Mouse (Mus musculus): ENCODE results near the gene Sdk1. TPM values are rescaled to one million over a fixed set of nuclear protein-coding genes. Genes with fewer than 3 reads are reported as not detected.

Gene Sdk1
- polyA plus RNA-seq, 1 experiment from 2014 or later = 3.4 TPM

DNA sequence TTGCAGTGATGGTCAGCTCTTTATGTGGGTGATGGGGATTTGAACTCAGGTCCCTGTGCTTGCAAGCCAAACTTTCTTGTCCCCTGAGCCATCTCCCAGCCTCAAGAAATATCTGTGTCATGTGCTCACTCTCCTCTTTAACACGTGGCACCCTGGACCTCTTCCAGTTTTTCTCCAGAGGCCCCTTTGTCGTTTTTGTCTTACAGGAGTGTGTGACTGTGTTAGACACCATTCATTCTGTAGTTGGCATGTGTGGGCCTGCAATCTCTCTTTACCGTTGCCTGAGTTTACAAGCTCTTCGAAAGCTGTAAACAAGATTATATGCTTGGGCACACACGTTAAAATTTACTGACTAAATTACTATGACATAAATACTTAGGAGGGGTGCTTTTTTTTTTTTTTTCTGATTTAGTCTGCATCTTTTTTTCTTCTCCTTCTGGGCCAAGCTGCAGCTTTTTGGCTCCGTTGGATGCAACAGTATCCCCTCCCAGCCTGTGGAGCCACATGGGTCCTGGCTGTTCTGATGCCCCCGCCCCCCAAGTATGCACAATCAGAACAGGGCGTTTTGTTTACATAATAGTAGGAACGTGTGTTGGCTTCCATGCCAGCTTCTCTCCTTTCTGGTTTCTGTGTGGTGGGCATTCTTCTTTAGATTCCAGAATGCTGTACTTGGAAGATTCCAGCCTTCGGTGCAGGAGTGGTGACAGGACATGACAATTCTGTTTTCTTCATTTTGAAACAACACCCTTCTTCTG, 527.6 kb downstream of the Sdk1 start:
- no peak for ATAC-seq (ENCODE audit: insufficient read depth, low FRiP score)
- H3K27me3 ChIP-seq (ENCODE audit: control insufficient read depth, insufficient read depth, low read length) = no peaks in the 10 kb centered on the region
- H3K4me3 ChIP-seq (replicated peaks; ENCODE audit: low read length) = no peak overlapping the region
- no peak overlapping the region for H3K4me2 ChIP-seq (ENCODE audit: low read depth, low read length)
- peaks cover 5% of the 10 kb centered on the region; the same call in 1 of the 2 replicates for H3K9me3 ChIP-seq (replicated peaks; ENCODE audit: control insufficient read depth, low read length)
- peaks cover 4% of the 10 kb centered on the region; the same call in 1 of the 2 replicates for H3K4me1 ChIP-seq (ENCODE audit: control insufficient read depth, insufficient read depth, low read length)
- no peak overlapping the region for H3K9ac ChIP-seq (ENCODE audit: low read length)
- 43% methylated on average over 10 of the region's 10 CpGs for WGBS
- no peak overlapping the region for H3K27ac ChIP-seq (ENCODE audit: low read length)
- no peaks in the 10 kb centered on the region for H3K36me3 ChIP-seq (ENCODE audit: control insufficient read depth, insufficient read depth, low read length)

DNA sequence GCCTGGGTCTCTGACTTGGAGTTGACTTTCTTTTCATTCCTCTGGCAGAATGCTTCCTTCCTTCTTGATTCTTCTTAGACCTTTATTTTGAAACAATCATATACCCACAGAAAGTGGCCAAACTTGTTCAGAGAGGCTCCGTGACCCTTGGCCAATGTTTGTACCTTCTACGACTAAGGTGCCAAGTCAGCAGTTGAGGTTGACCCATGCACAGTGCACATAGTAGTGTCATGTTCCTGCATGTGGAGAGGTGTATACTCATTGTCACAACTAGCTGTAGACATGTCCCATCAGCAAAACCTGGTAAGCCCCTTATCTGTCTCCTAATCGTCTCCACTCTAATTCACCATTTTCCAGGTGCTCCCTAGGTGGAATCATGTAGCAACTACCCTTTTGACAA, 530.2 kb downstream of the Sdk1 start:
- Histone ChIP-seq H3K36me3 (ENCODE audit: control insufficient read depth, insufficient read depth, low read length) (no peaks in the 10 kb centered on the region), H3K4me1 (ENCODE audit: control insufficient read depth, insufficient read depth, low read length) (peaks cover 4% of the 10 kb centered on the region; the same call in 1 of the 2 replicates), H3K27ac (ENCODE audit: low read length) (no peak overlapping the region), H3K4me2 (ENCODE audit: low read depth, low read length) (no peak overlapping the region), H3K9ac (ENCODE audit: low read length) (no peak overlapping the region), H3K4me3 (replicated peaks; ENCODE audit: low read length) (no peak overlapping the region), H3K27me3 (ENCODE audit: control insufficient read depth, insufficient read depth, low read length) (no peaks in the 10 kb centered on the region), H3K9me3 (replicated peaks; ENCODE audit: control insufficient read depth, low read length) (peaks cover 6% of the 10 kb centered on the region; the same call in 1 of the 2 replicates)
- WGBS = 84% methylated on average over 3 of the region's 3 CpGs
- no peak for ATAC-seq (ENCODE audit: insufficient read depth, low FRiP score)

DNA sequence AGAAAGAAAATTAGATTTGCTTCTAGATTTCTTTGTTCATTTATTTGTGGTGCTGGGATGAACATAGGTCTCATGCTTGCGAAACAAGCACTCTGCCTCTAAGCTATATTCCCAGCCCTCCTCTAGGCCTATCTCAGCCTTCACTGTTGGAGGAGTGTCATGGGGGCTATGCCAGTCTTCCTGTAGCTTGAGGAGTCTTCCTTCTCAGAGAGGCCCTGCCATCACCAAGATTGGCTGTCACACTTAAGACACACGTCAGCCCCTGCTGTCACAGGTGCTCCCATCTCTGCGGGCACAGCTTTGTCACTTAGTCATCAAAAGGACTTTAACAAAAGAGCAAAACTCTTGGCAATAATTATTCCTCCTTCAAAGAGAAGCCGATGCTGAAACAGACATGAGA, 536.9 kb downstream of the Sdk1 start:
- Histone ChIP-seq H3K36me3 (ENCODE audit: control insufficient read depth, insufficient read depth, low read length) (no peaks in the 10 kb centered on the region), H3K9ac (ENCODE audit: low read length) (no peak overlapping the region), H3K4me2 (ENCODE audit: low read depth, low read length) (no peak overlapping the region), H3K4me3 (replicated peaks; ENCODE audit: low read length) (no peak overlapping the region), H3K27me3 (ENCODE audit: control insufficient read depth, insufficient read depth, low read length) (no peaks in the 10 kb centered on the region), H3K4me1 (ENCODE audit: control insufficient read depth, insufficient read depth, low read length) (no peaks in the 10 kb centered on the region), H3K9me3 (replicated peaks; ENCODE audit: control insufficient read depth, low read length) (peaks cover 6% of the 10 kb centered on the region; the same call in 1 of the 2 replicates), H3K27ac (ENCODE audit: low read length) (no peak overlapping the region)
- 83% methylated on average over 4 of the region's 4 CpGs for WGBS
- no peak for ATAC-seq (ENCODE audit: insufficient read depth, low FRiP score)

DNA sequence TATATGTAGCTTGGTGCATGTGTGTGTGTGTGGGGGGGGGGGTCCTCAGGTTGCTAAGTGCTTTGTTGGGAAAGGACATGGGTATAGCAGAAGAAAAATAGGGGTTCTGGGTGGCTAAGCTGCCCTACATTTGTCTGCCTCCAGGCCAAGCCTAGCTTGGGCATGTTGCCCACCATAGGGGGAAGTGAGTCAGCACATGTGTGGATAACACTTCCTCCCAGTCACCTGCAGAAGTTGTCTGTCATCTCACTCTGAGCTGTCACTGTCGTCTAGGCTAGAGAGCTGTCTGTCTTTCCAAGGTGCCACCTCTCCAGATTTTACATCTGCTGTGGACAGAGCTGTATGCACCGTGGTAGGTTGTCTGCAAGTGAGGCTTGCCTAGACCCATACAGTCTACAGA, 539.9 kb downstream of the Sdk1 start:
- ATAC-seq (ENCODE audit: insufficient read depth, low FRiP score) = no peak
- H3K36me3 ChIP-seq (ENCODE audit: control insufficient read depth, insufficient read depth, low read length) = no peaks in the 10 kb centered on the region

DNA sequence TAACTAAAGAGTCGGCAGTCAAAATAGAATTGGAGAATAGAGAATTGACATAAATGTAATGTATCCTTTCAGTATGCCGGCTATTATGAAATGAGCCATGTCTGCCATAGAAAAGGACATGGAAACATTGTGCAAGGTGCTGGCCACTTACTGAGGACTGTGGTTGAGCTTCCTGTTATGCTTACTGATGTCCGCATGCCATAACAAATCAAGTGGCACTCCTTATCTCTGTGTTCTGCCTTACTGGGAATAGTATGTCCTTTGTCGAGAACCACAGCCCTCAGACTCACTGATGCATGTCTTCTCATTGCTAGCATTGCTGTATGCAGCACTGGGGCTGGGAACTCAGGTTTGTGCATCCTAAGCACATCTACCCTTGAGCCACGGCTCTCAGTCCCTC, 541.0 kb downstream of the Sdk1 start:
- Histone ChIP-seq H3K4me2 (ENCODE audit: low read depth, low read length) (no peak overlapping the region), H3K4me3 (replicated peaks; ENCODE audit: low read length) (no peak overlapping the region), H3K9ac (ENCODE audit: low read length) (no peak overlapping the region), H3K9me3 (replicated peaks; ENCODE audit: control insufficient read depth, low read length) (no peaks in the 10 kb centered on the region), H3K27me3 (ENCODE audit: control insufficient read depth, insufficient read depth, low read length) (no peaks in the 10 kb centered on the region), H3K4me1 (ENCODE audit: control insufficient read depth, insufficient read depth, low read length) (no peaks in the 10 kb centered on the region), H3K36me3 (ENCODE audit: control insufficient read depth, insufficient read depth, low read length) (no peaks in the 10 kb centered on the region), H3K27ac (ENCODE audit: low read length) (no peak overlapping the region)
- no peak for ATAC-seq (ENCODE audit: insufficient read depth, low FRiP score)
- WGBS = 90% methylated on average over 5 of the region's 5 CpGs

More for the DNA sequence above, 539.9 kb downstream of the Sdk1 start:
- Histone ChIP-seq H3K27me3 (ENCODE audit: control insufficient read depth, insufficient read depth, low read length) (no peaks in the 10 kb centered on the region), H3K9ac (ENCODE audit: low read length) (no peak overlapping the region), H3K9me3 (replicated peaks; ENCODE audit: control insufficient read depth, low read length) (no peaks in the 10 kb centered on the region), H3K4me1 (ENCODE audit: control insufficient read depth, insufficient read depth, low read length) (no peaks in the 10 kb centered on the region), H3K27ac (ENCODE audit: low read length) (no peak overlapping the region), H3K4me3 (replicated peaks; ENCODE audit: low read length) (no peak overlapping the region), H3K4me2 (ENCODE audit: low read depth, low read length) (no peak overlapping the region)
- 70% methylated on average over 2 of the region's 2 CpGs for WGBS

DNA sequence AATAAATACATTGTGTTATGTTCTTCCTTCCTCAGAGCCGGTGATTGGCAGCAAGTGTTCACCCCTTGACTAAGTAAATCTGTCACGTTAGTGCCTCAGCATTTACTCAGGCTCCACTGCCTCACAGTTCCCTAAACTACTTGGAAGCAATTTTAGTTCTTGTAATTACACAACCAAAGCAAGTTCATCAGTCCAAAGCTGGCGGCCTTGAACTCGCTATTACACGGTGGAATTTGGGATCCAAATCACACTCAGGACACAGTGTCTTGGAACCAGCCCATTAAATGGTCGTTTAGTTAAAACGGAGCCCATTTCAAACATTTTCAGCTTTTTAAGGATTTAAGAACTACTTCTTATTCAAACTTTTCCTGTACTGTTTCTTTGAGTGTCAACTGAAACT, 542.2 kb downstream of the Sdk1 start:
- H3K4me1 ChIP-seq (ENCODE audit: control insufficient read depth, insufficient read depth, low read length) = no peaks in the 10 kb centered on the region
- H3K9me3 ChIP-seq (replicated peaks; ENCODE audit: control insufficient read depth, low read length) = no peaks in the 10 kb centered on the region
- no peak overlapping the region for H3K9ac ChIP-seq (ENCODE audit: low read length)
- H3K27ac ChIP-seq (ENCODE audit: low read length) = no peak overlapping the region
- H3K36me3 ChIP-seq (ENCODE audit: control insufficient read depth, insufficient read depth, low read length) = no peaks in the 10 kb centered on the region
- H3K4me3 ChIP-seq (replicated peaks; ENCODE audit: low read length) = no peak overlapping the region
- ATAC-seq (ENCODE audit: insufficient read depth, low FRiP score) = no peak
- no peak overlapping the region for H3K4me2 ChIP-seq (ENCODE audit: low read depth, low read length)
- WGBS = 81% methylated on average over 7 of the region's 7 CpGs
- H3K27me3 ChIP-seq (ENCODE audit: control insufficient read depth, insufficient read depth, low read length) = no peaks in the 10 kb centered on the region

DNA sequence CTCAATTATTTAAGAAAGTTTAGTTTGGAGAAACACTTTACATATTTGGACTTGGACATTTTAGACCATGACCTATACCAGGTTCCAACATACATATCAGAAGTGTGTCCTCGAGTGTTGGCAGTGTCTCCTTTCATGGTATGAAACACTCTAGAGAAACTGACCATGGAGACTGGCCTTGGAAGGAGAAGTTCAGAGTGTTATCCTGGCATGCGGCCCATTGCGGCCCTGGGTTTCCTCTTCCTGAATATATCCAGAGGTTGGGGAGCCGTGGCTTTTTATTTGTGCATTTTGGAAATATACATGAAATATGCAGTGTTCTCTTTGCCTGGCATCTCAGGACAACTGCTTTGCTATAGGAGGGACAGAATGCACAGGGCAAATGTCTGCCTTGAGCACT, 552.6 kb downstream of the Sdk1 start:
- Histone ChIP-seq H3K4me2 (ENCODE audit: low read depth, low read length) (no peak overlapping the region), H3K27me3 (ENCODE audit: control insufficient read depth, insufficient read depth, low read length) (no peaks in the 10 kb centered on the region), H3K36me3 (ENCODE audit: control insufficient read depth, insufficient read depth, low read length) (no peaks in the 10 kb centered on the region), H3K4me3 (replicated peaks; ENCODE audit: low read length) (no peak overlapping the region), H3K9ac (ENCODE audit: low read length) (no peak overlapping the region), H3K9me3 (replicated peaks; ENCODE audit: control insufficient read depth, low read length) (no peaks in the 10 kb centered on the region), H3K27ac (ENCODE audit: low read length) (no peak overlapping the region), H3K4me1 (ENCODE audit: control insufficient read depth, insufficient read depth, low read length) (no peaks in the 10 kb centered on the region)
- 87% methylated on average over 4 of the region's 4 CpGs for WGBS
- no peak for ATAC-seq (ENCODE audit: insufficient read depth, low FRiP score)

DNA sequence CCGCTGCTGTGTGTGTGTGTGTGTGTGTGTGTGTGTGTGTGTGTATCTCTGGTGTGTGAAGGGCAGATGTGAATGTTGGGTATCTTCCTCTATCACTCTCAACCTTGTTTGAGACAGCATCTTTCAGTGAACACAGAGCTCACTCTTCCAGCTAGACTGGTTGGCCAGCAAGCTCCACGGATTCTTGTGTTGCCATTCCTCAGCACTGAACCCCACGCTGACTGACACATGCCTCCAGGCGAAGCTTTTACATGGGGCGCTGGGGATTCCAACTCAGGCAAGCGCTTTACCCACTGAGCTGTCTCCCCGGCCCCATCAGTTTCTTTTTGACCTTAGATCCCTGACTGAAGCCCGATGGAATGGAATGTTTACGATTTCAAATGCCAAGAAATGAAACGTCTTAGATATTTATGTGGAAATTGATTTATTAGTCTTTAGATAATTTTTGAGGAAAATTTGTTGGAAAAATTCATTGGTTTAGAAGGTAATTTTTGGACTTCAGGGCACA, 582.6 kb downstream of the Sdk1 start:
- Histone ChIP-seq H3K9ac (ENCODE audit: low read length) (no peak overlapping the region), H3K36me3 (ENCODE audit: control insufficient read depth, insufficient read depth, low read length) (no peaks in the 10 kb centered on the region), H3K4me1 (ENCODE audit: control insufficient read depth, insufficient read depth, low read length) (no peaks in the 10 kb centered on the region), H3K27ac (ENCODE audit: low read length) (no peak overlapping the region), H3K27me3 (ENCODE audit: control insufficient read depth, insufficient read depth, low read length) (no peaks in the 10 kb centered on the region), H3K4me3 (replicated peaks; ENCODE audit: low read length) (no peak overlapping the region), H3K4me2 (ENCODE audit: low read depth, low read length) (no peak overlapping the region), H3K9me3 (replicated peaks; ENCODE audit: control insufficient read depth, low read length) (no peaks in the 10 kb centered on the region)
- 40% methylated on average over 10 of the region's 10 CpGs for WGBS
- ATAC-seq (ENCODE audit: insufficient read depth, low FRiP score) = no peak

DNA sequence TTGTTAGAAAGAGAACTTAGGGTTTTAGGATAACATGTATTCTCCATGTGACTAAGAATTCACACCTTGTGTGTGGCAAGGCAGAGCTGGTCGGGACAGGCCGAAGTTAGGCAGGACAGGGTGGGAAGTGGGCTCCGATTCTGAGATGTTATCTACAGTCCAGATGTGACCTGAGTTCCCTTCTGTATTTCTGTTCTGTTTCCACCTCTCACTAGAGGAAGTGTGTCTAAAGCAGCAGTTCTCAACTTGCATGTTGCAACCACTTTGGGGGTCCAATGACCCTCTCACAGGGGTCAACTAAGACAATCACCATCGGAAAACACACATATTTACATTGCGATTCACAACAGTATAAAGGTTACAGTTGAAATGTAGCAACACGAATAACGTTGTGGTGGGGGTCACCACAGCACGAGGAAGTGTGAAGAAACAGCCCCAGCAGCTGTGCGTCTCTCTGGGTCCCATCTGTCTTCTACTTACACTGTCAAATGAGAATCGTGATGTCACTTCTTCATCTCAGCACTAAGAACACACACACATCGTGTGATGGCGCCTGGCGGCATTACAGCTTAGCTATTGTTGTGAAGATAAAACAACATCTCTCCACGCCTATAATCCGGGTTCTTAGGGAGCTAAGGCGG, 583.6 kb downstream of the Sdk1 start:
- H3K27me3 ChIP-seq (ENCODE audit: control insufficient read depth, insufficient read depth, low read length) = no peaks in the 10 kb centered on the region
- H3K27ac ChIP-seq (ENCODE audit: low read length) = no peak overlapping the region
- no peak overlapping the region for H3K9ac ChIP-seq (ENCODE audit: low read length)
- no peak for ATAC-seq (ENCODE audit: insufficient read depth, low FRiP score)
- H3K4me3 ChIP-seq (replicated peaks; ENCODE audit: low read length) = no peak overlapping the region
- H3K36me3 ChIP-seq (ENCODE audit: control insufficient read depth, insufficient read depth, low read length) = no peaks in the 10 kb centered on the region
- 0 out of 2 replicates have a peak, but pooled peaks cover 6% of the 10 kb centered on the region for H3K9me3 ChIP-seq (replicated peaks; ENCODE audit: control insufficient read depth, low read length)
- H3K4me2 ChIP-seq (ENCODE audit: low read depth, low read length) = no peak overlapping the region
- WGBS = 69% methylated on average over 16 of the region's 16 CpGs
- H3K4me1 ChIP-seq (ENCODE audit: control insufficient read depth, insufficient read depth, low read length) = no peaks in the 10 kb centered on the region
